Mouse (Mus musculus) megakaryocyte, embryonic 14.5 days (primary cell): ENCODE results near the gene Asprv1.

Experiments used
- FLI1 ChIP-seq: IDR thresholded peaks from 2 replicates; pipeline ENCODE4 v1.6.1; 2012; ENCODE audit warnings: low read length, inconsistent platforms, mixed read lengths
- GATA1 ChIP-seq: IDR thresholded peaks from 3 replicates; pipeline ENCODE4 v1.6.1; 2012; ENCODE audit warnings: mixed read lengths, low read length, inconsistent platforms, borderline replicate concordance

- TF ChIP-seq GATA1 (no peak), FLI1 (no peak)
Observed at GRCm38 (mm10) chr6:86638434-86638833, 10.5 kb downstream of the Asprv1 start.
